Mouse (Mus musculus) hindbrain, embryonic 13.5 days (tissue): Measurements from ENCODE around the gene Jade1. TPM values are rescaled to one million over a fixed set of nuclear protein-coding genes. Genes with fewer than 3 reads are reported as not detected.

Experiments
- ATAC-seq: fragments of 200-750 bp; cut with Nextera tagmentation; 2 replicates; pipeline ENCODE4 v1.8.0; 2017; ENCODE audit warnings: moderate TSS enrichment; ENCODE audit not compliant: low FRiP score
- H3K27ac ChIP-seq: fragments of 300-500 bp; sonication (generic); 2 replicates; pipeline ENCODE4 v1.5.1; 2015; ENCODE audit warnings: inconsistent platforms, mild to moderate bottlenecking, moderate library complexity
- H3K27me3 ChIP-seq: fragments of 300-500 bp; sonication (generic); 2 replicates; pipeline ENCODE4 v1.6.1; 2015; ENCODE audit warnings: mild to moderate bottlenecking, inconsistent platforms
- H3K36me3 ChIP-seq: fragments of 300-500 bp; sonication (generic); 2 replicates; pipeline ENCODE4 v1.6.1; 2015; ENCODE audit warnings: mild to moderate bottlenecking, inconsistent platforms
- H3K4me1 ChIP-seq: fragments of 300-500 bp; sonication (generic); replicated peaks from 2 replicates; pipeline ENCODE4 v1.6.1; 2015; ENCODE audit warnings: inconsistent platforms
- H3K4me2 ChIP-seq: fragments of 300-500 bp; sonication (generic); 2 replicates; pipeline ENCODE4 v1.6.1; 2015; ENCODE audit warnings: inconsistent platforms, mild to moderate bottlenecking, moderate library complexity
- H3K4me3 ChIP-seq: fragments of 300-500 bp; sonication (generic); 2 replicates; pipeline ENCODE4 v1.5.1; 2015; ENCODE audit warnings: mild to moderate bottlenecking, inconsistent platforms
- H3K9ac ChIP-seq: fragments of 300-500 bp; sonication (generic); 2 replicates; pipeline ENCODE4 v1.6.1; 2015; ENCODE audit warnings: mild to moderate bottlenecking, inconsistent platforms
- H3K9me3 ChIP-seq: fragments of 300-500 bp; sonication (generic); 2 replicates; pipeline ENCODE4 v1.6.1; 2016; ENCODE audit warnings: inconsistent platforms
- WGBS: fragments of 180-500 bp; shearing (Covaris S2); methylation state at CpG from one replicate; pipeline ENCODE4 v1.1.7; 2015; 5-methylcytosine and 5-hydroxymethylcytosine counted together
- polyA plus RNA-seq: library from polyadenylated mRNA; unstranded; fragments of >200 nt; fragmentation: Nextera tagmentation; extraction: Ambion mirVana; gene quantifications from 2 replicates; pipeline ENCODE4 v1.2.1, GENCODE M21; 2015

Gene Jade1
- polyA plus RNA-seq, 1 experiment from 2014 or later: 12.4 TPM

DNA sequence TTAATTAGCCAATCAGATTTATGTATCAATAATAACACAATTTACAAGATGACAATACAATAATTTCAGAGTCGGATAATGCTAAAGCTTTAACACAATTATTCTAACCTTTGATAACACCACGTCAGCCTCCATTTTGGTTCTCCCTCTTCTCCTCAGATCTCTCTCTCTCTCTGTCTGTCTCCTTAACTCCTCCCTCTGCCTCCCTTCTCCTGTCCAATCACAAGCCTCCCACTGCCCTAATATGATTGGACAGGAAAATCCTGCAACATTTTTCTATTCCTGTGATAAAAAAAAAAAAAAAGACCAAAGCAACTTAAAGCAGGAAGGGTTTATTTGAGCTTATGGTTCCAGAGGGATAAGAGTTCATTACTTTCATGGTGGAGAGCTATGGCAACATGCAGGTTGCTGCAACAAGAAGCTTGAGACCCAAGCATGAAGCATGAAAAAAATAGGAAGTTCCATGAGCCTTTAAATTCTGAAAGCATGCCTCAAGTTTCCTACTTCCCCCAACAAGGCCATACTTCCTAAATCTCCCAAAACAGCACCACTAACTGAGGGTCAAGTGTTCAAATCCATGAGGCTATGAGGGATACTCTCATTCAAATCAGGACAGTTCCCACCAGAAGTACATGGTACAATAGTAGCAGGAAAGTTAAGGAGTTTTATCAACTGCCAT, 27.1 kb upstream of the Jade1 start:
- H3K27ac ChIP-seq: no peak overlapping the region
- H3K9me3 ChIP-seq: 0 out of 2 replicates have a peak, but pooled peaks cover 4% of the 10 kb centered on the region
- H3K4me1 ChIP-seq: no peaks in the 10 kb centered on the region
- no peak overlapping the region for H3K9ac ChIP-seq
- no peaks in the 10 kb centered on the region for H3K27me3 ChIP-seq
- no peak overlapping the region for H3K4me3 ChIP-seq
- no peak for ATAC-seq
- WGBS: 89% methylated on average over 2 of the region's 2 CpGs
- H3K36me3 ChIP-seq: no peaks in the 10 kb centered on the region
- no peak overlapping the region for H3K4me2 ChIP-seq

DNA sequence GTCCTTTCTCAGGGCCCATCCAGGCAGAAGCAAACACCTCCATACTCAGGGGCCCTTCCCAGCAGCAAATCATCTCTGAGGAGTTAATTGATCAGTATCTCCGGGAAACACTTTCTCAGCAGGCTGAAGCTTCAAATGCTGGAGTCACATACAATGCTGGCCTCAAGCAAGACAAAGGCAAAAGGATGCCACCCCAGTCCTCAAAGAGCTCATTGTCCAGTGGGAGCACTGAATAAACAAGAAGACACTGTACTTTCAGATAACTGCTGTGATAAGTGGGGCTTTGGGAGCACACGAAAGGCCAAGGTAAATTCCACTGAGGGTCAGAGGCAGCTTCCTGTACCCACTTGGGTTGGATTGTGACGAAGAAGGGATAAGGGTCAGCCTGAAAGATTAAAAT, 25.4 kb upstream of the Jade1 start:
- Histone ChIP-seq H3K4me2 (no peak overlapping the region), H3K4me3 (no peak overlapping the region), H3K9me3 (0 out of 2 replicates have a peak, but pooled peaks cover 2% of the 10 kb centered on the region), H3K4me1 (no peaks in the 10 kb centered on the region), H3K27me3 (no peaks in the 10 kb centered on the region), H3K27ac (no peak overlapping the region), H3K9ac (no peak overlapping the region), H3K36me3 (no peaks in the 10 kb centered on the region)
- WGBS: 58% methylated on average over 3 of the region's 3 CpGs
- ATAC-seq: no peak

GRCm38 (mm10) chr3:41531541-41531940, 24.0 kb upstream of the Jade1 start:
- no peak overlapping the region for H3K4me3 ChIP-seq
- H3K27me3 ChIP-seq: no peaks in the 10 kb centered on the region
- no peaks in the 10 kb centered on the region for H3K4me1 ChIP-seq
- no peak for ATAC-seq
- H3K9ac ChIP-seq: no peak overlapping the region
- no peak overlapping the region for H3K27ac ChIP-seq
- 57% methylated on average over 8 of the region's 8 CpGs for WGBS
- no peaks in the 10 kb centered on the region for H3K9me3 ChIP-seq
- no peaks in the 10 kb centered on the region for H3K36me3 ChIP-seq
- H3K4me2 ChIP-seq: no peak overlapping the region

GRCm38 (mm10) chr3:41532109-41532508, 23.4 kb upstream of the Jade1 start:
- WGBS: 92% methylated on average over 12 of the region's 12 CpGs
- ATAC-seq: no peak
- no peaks in the 10 kb centered on the region for H3K4me1 ChIP-seq
- H3K36me3 ChIP-seq: no peaks in the 10 kb centered on the region
- no peak overlapping the region for H3K4me3 ChIP-seq
- H3K27ac ChIP-seq: no peak overlapping the region
- H3K27me3 ChIP-seq: no peaks in the 10 kb centered on the region
- H3K4me2 ChIP-seq: no peak overlapping the region
- no peaks in the 10 kb centered on the region for H3K9me3 ChIP-seq
- H3K9ac ChIP-seq: no peak overlapping the region

GRCm38 (mm10) chr3:41533660-41534059, 21.9 kb upstream of the Jade1 start:
- H3K4me3 ChIP-seq: no peak overlapping the region

GRCm38 (mm10) chr3:41537957-41538356, 17.6 kb upstream of the Jade1 start:
- Histone ChIP-seq H3K4me1 (no peaks in the 10 kb centered on the region), H3K27me3 (no peaks in the 10 kb centered on the region), H3K4me2 (no peak overlapping the region), H3K27ac (no peak overlapping the region), H3K36me3 (no peaks in the 10 kb centered on the region), H3K9me3 (no peaks in the 10 kb centered on the region), H3K4me3 (no peak overlapping the region), H3K9ac (no peak overlapping the region)
- WGBS: 91% methylated on average over 2 of the region's 2 CpGs
- ATAC-seq: no peak

More at GRCm38 (mm10) chr3:41533660-41534059, 21.9 kb upstream of the Jade1 start:
- Histone ChIP-seq H3K27ac (no peak overlapping the region), H3K9ac (no peak overlapping the region), H3K4me2 (no peak overlapping the region), H3K4me1 (no peaks in the 10 kb centered on the region), H3K27me3 (no peaks in the 10 kb centered on the region), H3K9me3 (no peaks in the 10 kb centered on the region), H3K36me3 (no peaks in the 10 kb centered on the region)
- no peak for ATAC-seq
- 65% methylated on average over 7 of the region's 7 CpGs for WGBS

DNA sequence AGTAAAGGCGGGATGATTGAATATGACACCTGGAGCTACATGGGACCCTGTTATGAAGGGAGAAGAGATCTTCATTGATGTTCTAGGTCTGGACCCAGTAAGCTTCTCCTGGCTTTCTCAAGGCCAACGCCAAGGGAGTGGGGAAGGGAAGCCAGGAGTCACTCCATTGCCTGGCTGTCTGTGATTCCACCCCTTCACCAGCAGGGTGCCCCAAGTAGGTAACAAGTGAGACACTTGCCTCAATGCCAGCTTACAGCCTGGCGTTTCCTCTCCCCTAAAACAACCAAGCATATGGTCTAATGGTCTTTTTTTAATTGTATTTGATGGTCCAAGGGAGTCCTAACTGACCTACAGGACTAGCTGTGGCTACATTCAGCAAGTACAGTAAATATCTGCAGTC, 14.2 kb upstream of the Jade1 start:
- no peak overlapping the region for H3K9ac ChIP-seq
- no peak for ATAC-seq
- H3K27ac ChIP-seq: no peak overlapping the region
- H3K9me3 ChIP-seq: no peaks in the 10 kb centered on the region
- 78% methylated on average over 3 of the region's 3 CpGs for WGBS
- H3K4me1 ChIP-seq: 0 out of 2 replicates have a peak, but pooled peaks cover 6% of the 10 kb centered on the region
- no peaks in the 10 kb centered on the region for H3K27me3 ChIP-seq
- no peak overlapping the region for H3K4me2 ChIP-seq
- H3K4me3 ChIP-seq: no peak overlapping the region
- H3K36me3 ChIP-seq: no peaks in the 10 kb centered on the region

- WGBS: 63% methylated on average over 7 of the region's 7 CpGs
- 0 out of 2 replicates have a peak, but pooled peaks cover 6% of the 10 kb centered on the region for H3K4me1 ChIP-seq
- no peak for ATAC-seq
- H3K4me3 ChIP-seq: no peak overlapping the region
- no peaks in the 10 kb centered on the region for H3K36me3 ChIP-seq
- H3K27me3 ChIP-seq: no peaks in the 10 kb centered on the region
- H3K9me3 ChIP-seq: no peaks in the 10 kb centered on the region
- H3K4me2 ChIP-seq: no peak overlapping the region
- H3K27ac ChIP-seq: no peak overlapping the region
- no peak overlapping the region for H3K9ac ChIP-seq
Measured at GRCm38 (mm10) chr3:41544451-41544850, 11.1 kb upstream of the Jade1 start.

- H3K9ac ChIP-seq: no peak overlapping the region
- H3K36me3 ChIP-seq: no peaks in the 10 kb centered on the region
- H3K9me3 ChIP-seq: no peaks in the 10 kb centered on the region
- no peak overlapping the region for H3K27ac ChIP-seq
- H3K4me3 ChIP-seq: no peak overlapping the region
- H3K4me2 ChIP-seq: no peak overlapping the region
- ATAC-seq: no peak
- WGBS: 94% methylated on average over 5 of the region's 5 CpGs
- 0 out of 2 replicates have a peak, but pooled peaks cover 6% of the 10 kb centered on the region for H3K4me1 ChIP-seq
- no peaks in the 10 kb centered on the region for H3K27me3 ChIP-seq
Measured at GRCm38 (mm10) chr3:41547289-41547688, 8.2 kb upstream of the Jade1 start.

DNA sequence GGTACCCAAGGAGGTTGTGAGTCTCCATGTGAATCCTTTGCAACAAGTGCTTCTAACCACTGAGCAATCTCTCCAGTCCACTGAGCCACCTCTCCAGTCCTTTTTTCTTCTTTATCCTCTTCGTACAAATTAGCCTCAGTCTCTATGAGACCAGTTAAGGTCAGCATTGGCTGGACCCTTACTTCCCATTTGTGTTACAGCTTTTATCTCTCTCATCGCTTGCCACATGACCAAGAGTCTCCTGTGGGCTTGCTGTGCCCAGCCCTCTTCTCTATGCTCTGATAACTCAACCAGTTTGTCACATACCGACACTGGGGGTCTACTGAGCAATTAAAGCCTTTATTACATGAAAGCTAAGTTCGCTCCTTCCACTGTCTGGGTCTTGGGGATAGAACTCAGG, 7.3 kb upstream of the Jade1 start:
- Histone ChIP-seq H3K4me1 (0 out of 2 replicates have a peak, but pooled peaks cover 6% of the 10 kb centered on the region), H3K36me3 (no peaks in the 10 kb centered on the region), H3K4me3 (no peak overlapping the region), H3K9me3 (no peaks in the 10 kb centered on the region), H3K27me3 (no peaks in the 10 kb centered on the region), H3K4me2 (no peak overlapping the region), H3K27ac (no peak overlapping the region), H3K9ac (no peak overlapping the region)
- no peak for ATAC-seq
- WGBS: 86% methylated on average over 4 of the region's 4 CpGs

- ATAC-seq: no peak
- no peak overlapping the region for H3K27ac ChIP-seq
- H3K9ac ChIP-seq: no peak overlapping the region
Measured at GRCm38 (mm10) chr3:41551671-41552070, 3.9 kb upstream of the Jade1 start.

GRCm38 (mm10) chr3:41552777-41553548, 2.6 kb upstream of the Jade1 start:
- 82% methylated on average over 11 of the region's 11 CpGs for WGBS
- Histone ChIP-seq H3K4me2 (no peak overlapping the region), H3K27ac (no peak overlapping the region), H3K4me1 (no peaks in the 10 kb centered on the region), H3K9ac (no peak overlapping the region), H3K4me3 (no peak overlapping the region), H3K27me3 (no peaks in the 10 kb centered on the region), H3K9me3 (no peaks in the 10 kb centered on the region), H3K36me3 (no peaks in the 10 kb centered on the region)
- no peak for ATAC-seq

More at GRCm38 (mm10) chr3:41551671-41552070, 3.9 kb upstream of the Jade1 start:
- Histone ChIP-seq H3K9me3 (no peaks in the 10 kb centered on the region), H3K4me1 (no peaks in the 10 kb centered on the region), H3K4me2 (no peak overlapping the region), H3K36me3 (no peaks in the 10 kb centered on the region), H3K27me3 (no peaks in the 10 kb centered on the region), H3K4me3 (no peak overlapping the region)
- WGBS: 69% methylated on average over 3 of the region's 3 CpGs

DNA sequence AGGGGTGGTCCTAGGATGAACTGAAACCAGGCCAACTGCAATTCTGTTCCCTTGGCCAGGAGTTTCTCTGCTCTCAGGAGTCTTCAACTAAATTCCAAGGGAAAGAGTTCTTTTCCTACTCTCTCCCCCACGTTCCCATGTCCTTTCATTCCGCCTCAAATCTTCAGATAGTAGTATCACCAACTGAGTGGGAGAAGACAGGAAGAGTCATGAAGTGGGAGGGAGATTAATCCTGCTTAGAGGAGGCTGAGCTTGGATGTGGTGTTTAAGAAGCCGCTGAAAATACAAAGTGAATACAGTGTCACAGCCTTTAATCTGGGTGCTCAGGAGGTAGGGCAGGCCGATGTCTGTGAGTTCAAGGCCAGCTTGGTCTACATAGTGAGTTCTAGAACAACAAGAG, 1.9 kb upstream of the Jade1 start:
- WGBS: 85% methylated on average over 4 of the region's 4 CpGs
- no peak overlapping the region for H3K4me3 ChIP-seq
- no peak overlapping the region for H3K27ac ChIP-seq
- no peaks in the 10 kb centered on the region for H3K27me3 ChIP-seq
- H3K4me2 ChIP-seq: no peak overlapping the region
- H3K36me3 ChIP-seq: no peaks in the 10 kb centered on the region
- H3K9ac ChIP-seq: no peak overlapping the region
- no peaks in the 10 kb centered on the region for H3K4me1 ChIP-seq
- no peak for ATAC-seq
- H3K9me3 ChIP-seq: no peaks in the 10 kb centered on the region
